Comparison of ENCODE assay signal across 8 mouse cellular contexts in genomic region chr1:23761502-23762135, GRCm38 (mm10). TPM values are rescaled to one million over a fixed set of nuclear protein-coding genes. Genes with fewer than 3 reads are reported as not detected.
DNase-seq lines count a peak whose midpoint lies in the region; ATAC-seq and TF ChIP-seq lines count a peak whose summit lies in the region.

TSS of gene B3gat2 (plus strand) at chr1:23761753.

- H3K27me3 ChIP-seq in heart, embryonic 11.5 days (ENCODE audit: control insufficient read depth, insufficient read depth, low read length), result peaks cover 50% of the 10 kb centered on the region
- peaks cover 7% of the 10 kb centered on the region; the same call in 1 of the 2 replicates for H3K27me3 ChIP-seq in forebrain, postnatal 0 days (ENCODE audit: insufficient read depth, low read length)
- H3K27me3 ChIP-seq in kidney, embryonic 14.5 days (ENCODE audit: control insufficient read depth, insufficient read depth, low read length), result peaks cover 27% of the 10 kb centered on the region
- H3K27me3 ChIP-seq in liver, adult 2 months (ENCODE audit: control insufficient read depth, insufficient read depth, low read length), result peaks cover 18% of the 10 kb centered on the region

- no peaks in the 10 kb centered on the region for H3K79me2 ChIP-seq in liver, adult 2 months (ENCODE audit: control insufficient read depth, insufficient read depth, low read length)

- peaks cover 7% of the 10 kb centered on the region; the same call in 1 of the 2 replicates for H3K4me1 ChIP-seq in heart, embryonic 11.5 days (ENCODE audit: control insufficient read depth, insufficient read depth, low read length)
- peaks cover 9% of the 10 kb centered on the region; the same call in 1 of the 2 replicates for H3K4me1 ChIP-seq in forebrain, postnatal 0 days (ENCODE audit: insufficient read depth)
- H3K4me1 ChIP-seq in kidney, embryonic 14.5 days (ENCODE audit: control insufficient read depth, insufficient read depth, low read length), result peaks cover 4% of the 10 kb centered on the region; the same call in 1 of the 2 replicates
- H3K4me1 ChIP-seq in liver, adult 2 months (ENCODE audit: control insufficient read depth, insufficient read depth, low read length), result peaks cover 3% of the 10 kb centered on the region; the same call in 1 of the 2 replicates

- peak within 1 kb of the TSS; percentile 43; the same call in 1 of the 2 replicates for H3K9ac ChIP-seq in heart, embryonic 11.5 days (ENCODE audit: low read depth, low read length)
- peak within 1 kb of the TSS; percentile 54 for H3K9ac ChIP-seq in forebrain, postnatal 0 days
- peak within 1 kb of the TSS; percentile 48 for H3K9ac ChIP-seq in kidney, embryonic 14.5 days (ENCODE audit: low read depth, low read length)
- H3K9ac ChIP-seq in liver, adult 2 months (ENCODE audit: low read depth, low read length), result no peak within 1 kb of the TSS

- H3K4me2 ChIP-seq in heart, embryonic 11.5 days, result peak within 1 kb of the TSS; percentile 98
- peak within 1 kb of the TSS; percentile 89 for H3K4me2 ChIP-seq in forebrain, postnatal 0 days (ENCODE audit: low read depth)
- H3K4me2 ChIP-seq in kidney, embryonic 14.5 days (replicated peaks; ENCODE audit: low read depth, low read length), result peak within 1 kb of the TSS; percentile 97

- intact Hi-C loops in heart, postnatal 25 days (cut with DNase I), result loop anchor here (2.0 to 10.0 kb wide), 2 partner anchors 31 to 413 kb away; partner anchors contain the start of gene Col9a1

- no peak for TF ChIP-seq POLR2A in liver, adult 2 months (IDR thresholded peaks at IDR 0.05; ENCODE audit: extremely low read depth, insufficient read depth, low read length)

- no peaks in the 10 kb centered on the region for H3K36me3 ChIP-seq in heart, embryonic 11.5 days (ENCODE audit: control insufficient read depth, insufficient read depth, low read length)
- no peaks in the 10 kb centered on the region for H3K36me3 ChIP-seq in forebrain, postnatal 0 days (ENCODE audit: insufficient read depth)
- H3K36me3 ChIP-seq in kidney, embryonic 14.5 days (ENCODE audit: control insufficient read depth, insufficient read depth, low read length), result no peaks in the 10 kb centered on the region
- no peaks in the 10 kb centered on the region for H3K36me3 ChIP-seq in liver, adult 2 months (ENCODE audit: control insufficient read depth, insufficient read depth, low read length)

- no peaks in the 10 kb centered on the region for H3K9me3 ChIP-seq in heart, embryonic 11.5 days (replicated peaks; ENCODE audit: control insufficient read depth, low read length)
- H3K9me3 ChIP-seq in forebrain, postnatal 0 days (ENCODE audit: low read length), result no peaks in the 10 kb centered on the region
- no peaks in the 10 kb centered on the region for H3K9me3 ChIP-seq in kidney, embryonic 14.5 days (ENCODE audit: control insufficient read depth, low read length)

- 1% methylated on average over 33 of the region's 34 CpGs for WGBS in heart, embryonic 11.5 days (ENCODE audit: insufficient replicate concordance)
- under 1% methylated on average over 32 of the region's 34 CpGs for WGBS in forebrain, postnatal 0 days
- under 1% methylated on average over 33 of the region's 34 CpGs for whole genome bisulfite sequencing in kidney, embryonic 14.5 days
- WGBS in liver, adult 2 months, result 3% methylated on average over 34 of the region's 34 CpGs

- peak; percentile 47 for TF ChIP-seq CTCF in forebrain, postnatal 0 days (IDR thresholded peaks at IDR 0.05; ENCODE audit: low read depth)
- TF ChIP-seq CTCF in liver, adult 2 months (IDR thresholded peaks at IDR 0.05; ENCODE audit: low read depth, low read length), result no peak

- H3K27ac ChIP-seq in heart, embryonic 11.5 days (ENCODE audit: low read depth, low read length), result no peak within 1 kb of the TSS
- peak within 1 kb of the TSS; percentile 57; the same call in 1 of the 2 replicates for H3K27ac ChIP-seq in forebrain, postnatal 0 days (ENCODE audit: low read depth, low read length)
- no peak within 1 kb of the TSS for H3K27ac ChIP-seq in kidney, embryonic 14.5 days (ENCODE audit: low read depth, low read length)
- no peak within 1 kb of the TSS for H3K27ac ChIP-seq in liver, adult 2 months (replicated peaks; ENCODE audit: insufficient read depth, low read depth, low read length)

- H3K4me3 ChIP-seq in heart, embryonic 11.5 days (ENCODE audit: low read depth, low read length), result peak within 1 kb of the TSS; percentile 62
- peak within 1 kb of the TSS; percentile 77 for H3K4me3 ChIP-seq in forebrain, postnatal 0 days (ENCODE audit: low read depth, low read length)
- H3K4me3 ChIP-seq in kidney, embryonic 14.5 days (ENCODE audit: low read length), result peak within 1 kb of the TSS; percentile 61
- H3K4me3 ChIP-seq in liver, adult 2 months (ENCODE audit: insufficient read depth, low read depth, low read length), result peak within 1 kb of the TSS; percentile 39; the same call in 1 of the 2 replicates

- DNase-seq in heart, postnatal 25 days (ENCODE audit: low spot score), result no peak
- DNase-seq in cerebellum, adult 11 months, result peak; percentile 39
- peak; percentile 80 for DNase-seq in forebrain, postnatal 0 days
- DNase-seq in liver, adult 2 months (ENCODE audit: extremely low read depth, low read depth, low spot score), result no peak
- DNase-seq in right cerebral cortex, adult 2 months (ENCODE audit: low spot score in 2 of 2), result peak; percentile 27 to 47

- ATAC-seq in heart, embryonic 11.5 days (replicated peaks; ENCODE audit: insufficient number of reproducible peaks, low FRiP score, low TSS enrichment), result peak; percentile 28; the same call in 1 of the 2 replicates
- peak; percentile 66 for ATAC-seq in forebrain, postnatal 0 days
- ATAC-seq in kidney, embryonic 14.5 days (ENCODE audit: low FRiP score, low TSS enrichment), result peak; percentile 62
- no peak for ATAC-seq in erythroid progenitor cell, adult 5-6 weeks (replicated peaks; ENCODE audit: low FRiP score, poor library complexity, severe bottlenecking)

RNA-seq across cellular contexts. Expression of gene B3gat2, which starts in this region (rescaled TPM):
- 0.63 and 0.68 TPM in 2 replicates for polyA plus RNA-seq in heart, embryonic 11.5 days (2014; fragmentation: Nextera tagmentation; extraction: Ambion mirVana)
- not detected for total RNA-seq in heart, postnatal 25 days (2021)
- total RNA-seq in forebrain, postnatal 0 days (2014; rRNA removed), result 15.0 and 21.3 TPM in 2 replicates
- polyA plus RNA-seq in forebrain, postnatal 0 days (2015; fragmentation: Nextera tagmentation; extraction: Ambion mirVana), result 8.1 and 11.1 TPM in 2 replicates
- polyA plus RNA-seq in kidney, embryonic 14.5 days (2014; fragmentation: Nextera tagmentation; extraction: Ambion mirVana), result 2.9 and 5.0 TPM in 2 replicates
- total RNA-seq in liver, adult 2 months (2014; rRNA removed), result under 0.01 TPM in 1 of 2 replicates, not detected in the other
- not detected in 2 replicates for polyA plus RNA-seq in liver, adult 2 months (2012; rRNA removed)
- total RNA-seq in erythroid progenitor cell, adult 5-6 weeks (2015; ENCODE audit: low replicate concordance), result not detected in 2 replicates
- 0.15 and 4.6 TPM in 2 replicates for total RNA-seq in erythroid progenitor cell, adult 5-6 weeks (2017; ENCODE audit: low replicate concordance)

Comparison
In these comparisons a context has a peak if more than half of its experiments do, and no peak if none do; other contexts are left out.
1. Peak in ATAC-seq, H3K4me3 ChIP-seq, H3K9ac ChIP-seq and H3K4me2 ChIP-seq in heart, embryonic 11.5 days; RNA of the gene not detected or under 1 TPM.
2. DNase-seq: peak in cerebellum, adult 11 months (single experiment), forebrain, postnatal 0 days (single experiment) and right cerebral cortex, adult 2 months (2 of 2); none in heart, postnatal 25 days (single experiment) and liver, adult 2 months (single experiment).
3. Peak in every context shown above with its lines, with median percentiles within 50 percentile points of each other: H3K4me2 ChIP-seq and H3K4me3 ChIP-seq.